Mouse (Mus musculus) granulocyte monocyte progenitor cell, adult 5-6 weeks (primary cell): Measurements from ENCODE around the gene Chd9. TPM values are rescaled to one million over a fixed set of nuclear protein-coding genes. Genes with fewer than 3 reads are reported as not detected.
A peak's percentile ranks its signal among the peaks of the same experiment; 100 is the strongest.

Experiments
- ATAC-seq: replicated peaks from 2 replicates; pipeline ENCODE4 v1.8.0; 2016; ENCODE audit warnings: mild to moderate bottlenecking, moderate TSS enrichment, inconsistent platforms; ENCODE audit not compliant: poor library complexity, severe bottlenecking
- total RNA-seq, 2 experiments: library from RNA; stranded (forward) in 1 of 2; stranded (reverse) in 1 of 2; fragments of 200-712, 200-1000 nt in 1 of 2; fragments of >200 nt in 1 of 2; fragmentation: Nextera tagmentation in 1 of 2; gene quantifications; 2 replicates each; pipeline ENCODE4 v1.2.3; 2014 to 2017

The Chd9 gene
- total RNA-seq, 2 experiments from 2014 or later: 55.7 to 162 TPM

DNA sequence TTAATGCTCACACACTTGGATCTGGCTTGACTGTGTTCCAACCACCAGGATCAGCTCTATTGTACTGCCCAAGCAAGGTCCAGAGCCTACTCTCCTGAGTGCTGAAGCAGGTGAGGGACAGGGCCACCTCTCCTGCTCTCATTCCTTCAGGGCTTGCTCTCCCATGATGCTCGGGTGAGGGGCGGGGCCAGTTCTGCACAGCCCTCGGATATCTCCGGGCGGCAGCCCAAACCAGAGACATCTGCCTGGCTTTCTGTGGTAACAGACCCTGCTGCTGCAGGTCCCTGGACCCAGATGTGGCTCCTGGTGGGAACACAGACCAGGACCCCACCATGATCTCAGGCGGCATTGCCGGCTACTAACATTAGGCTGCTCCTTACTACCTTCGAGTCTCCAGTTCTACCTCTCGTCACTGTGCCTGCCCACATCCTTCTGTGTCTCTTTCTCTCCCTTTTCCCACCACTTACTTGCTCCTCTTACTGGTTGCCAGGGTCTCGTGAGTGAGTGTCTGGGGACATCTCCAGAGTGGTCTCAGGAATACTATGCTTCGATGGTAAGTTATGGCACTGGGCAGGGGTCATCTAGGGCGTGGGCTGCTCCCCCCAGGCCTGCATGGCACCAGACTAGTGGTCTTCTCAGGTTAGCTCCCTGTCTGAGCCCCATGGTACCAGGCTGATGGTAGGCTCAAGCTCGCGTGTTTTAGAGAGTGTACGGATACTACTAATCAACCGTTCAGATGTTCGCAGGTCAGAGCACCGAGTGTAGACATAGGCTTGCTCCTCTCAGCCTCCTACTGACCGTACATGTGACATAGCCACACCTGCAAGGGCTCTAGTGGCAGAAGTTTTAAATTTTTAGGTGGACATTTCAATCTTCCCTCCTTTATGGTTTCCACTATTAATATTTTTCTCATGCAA is 232.7 kb downstream of the Chd9 start:
- peak; percentile 34; the same call in 1 of the 2 replicates for ATAC-seq

DNA sequence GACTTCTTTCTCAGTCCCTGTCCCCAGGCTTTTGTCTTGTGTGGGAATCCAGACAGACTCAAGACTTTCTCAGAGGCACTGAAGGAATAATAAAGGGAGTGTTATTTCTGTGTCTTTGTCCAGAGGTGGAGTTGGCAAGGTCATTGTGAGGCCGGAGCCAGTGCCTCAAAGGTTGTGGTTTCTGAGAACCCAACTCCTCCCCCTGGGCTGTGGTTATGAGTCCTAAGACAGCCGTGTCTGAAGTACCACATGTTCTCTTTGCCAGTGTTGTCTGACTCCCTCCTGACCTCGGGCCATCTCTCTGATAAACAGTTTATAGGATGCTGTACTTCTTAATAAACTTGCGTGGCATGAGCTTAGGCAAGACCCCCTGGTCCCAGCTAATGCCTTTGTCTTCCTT is 237.0 kb downstream of the Chd9 start:
- peak; percentile 48 for ATAC-seq

DNA sequence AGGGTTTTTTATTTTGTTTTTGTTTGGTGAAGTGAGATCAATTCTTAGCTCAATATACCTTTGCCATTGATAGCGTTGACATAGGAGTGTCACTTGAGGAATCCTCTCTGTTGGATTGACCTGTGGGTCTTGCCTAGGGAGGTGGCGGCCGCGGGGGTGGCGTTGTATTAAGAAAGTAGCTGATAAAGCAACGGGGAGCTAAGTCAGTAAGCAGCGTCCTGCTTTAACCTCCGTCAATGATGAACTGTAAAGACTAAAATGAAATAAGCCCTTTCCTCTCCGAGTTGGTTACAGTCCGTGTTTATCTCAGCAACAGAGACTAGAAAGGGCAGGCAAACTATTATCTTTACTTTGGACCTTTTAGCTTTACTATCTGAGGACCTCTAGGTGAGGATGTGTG is 241.3 kb downstream of the Chd9 start:
- ATAC-seq: no peak

DNA sequence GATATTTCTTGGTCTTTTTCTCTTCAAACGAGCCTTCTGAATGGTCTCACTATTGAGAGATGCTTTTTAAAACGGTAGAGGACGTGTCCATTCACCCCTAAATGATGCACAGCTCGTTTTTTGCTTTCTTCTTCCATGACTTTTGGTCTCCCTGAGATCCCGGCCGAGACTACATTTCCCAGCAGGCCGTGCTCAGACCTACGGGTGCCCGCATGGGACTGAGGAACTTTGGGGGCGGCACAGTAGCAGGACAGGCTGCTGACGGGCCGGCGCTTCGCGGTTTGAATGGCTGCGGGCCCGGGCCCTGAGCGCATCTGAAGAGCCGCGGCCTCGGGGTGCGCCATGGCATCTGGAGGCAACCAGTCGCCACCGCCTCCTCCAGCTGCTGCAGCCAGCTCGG is 241.7 kb downstream of the Chd9 start, which contains the start of gene Rbl2:
Gene Rbl2 (plus strand): TSS at position 224 of the 400 bp plus-strand sequence.
- ATAC-seq: peak; percentile 87

DNA sequence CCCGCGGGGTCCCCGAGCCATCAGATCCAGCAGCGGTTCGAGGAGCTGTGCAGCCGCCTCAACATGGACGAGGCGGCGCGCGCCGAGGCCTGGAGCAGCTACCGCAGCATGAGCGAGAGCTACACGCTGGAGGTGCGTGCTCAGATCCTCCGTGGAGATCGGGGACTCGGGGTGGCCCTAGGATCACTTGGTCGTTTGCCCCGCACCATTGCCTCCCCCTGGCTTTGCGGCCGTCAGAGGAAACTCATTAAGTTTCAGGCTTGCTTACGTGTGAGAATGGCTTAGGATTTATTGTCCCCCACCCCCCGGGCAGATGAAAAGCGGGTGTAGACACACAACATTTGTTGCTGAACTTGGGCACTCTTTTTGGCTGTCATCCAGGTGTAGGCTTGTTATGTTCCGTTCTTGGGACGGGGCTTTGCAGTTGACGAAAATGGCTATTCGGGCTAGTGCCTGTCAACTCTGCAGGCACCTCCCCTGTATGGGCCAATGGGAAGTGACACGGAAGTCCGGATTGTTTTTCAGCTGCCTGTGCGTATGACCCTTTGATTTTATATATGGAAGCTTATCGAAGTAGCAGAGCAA is 242.2 kb downstream of the Chd9 start:
- ATAC-seq: peak; percentile 85

DNA sequence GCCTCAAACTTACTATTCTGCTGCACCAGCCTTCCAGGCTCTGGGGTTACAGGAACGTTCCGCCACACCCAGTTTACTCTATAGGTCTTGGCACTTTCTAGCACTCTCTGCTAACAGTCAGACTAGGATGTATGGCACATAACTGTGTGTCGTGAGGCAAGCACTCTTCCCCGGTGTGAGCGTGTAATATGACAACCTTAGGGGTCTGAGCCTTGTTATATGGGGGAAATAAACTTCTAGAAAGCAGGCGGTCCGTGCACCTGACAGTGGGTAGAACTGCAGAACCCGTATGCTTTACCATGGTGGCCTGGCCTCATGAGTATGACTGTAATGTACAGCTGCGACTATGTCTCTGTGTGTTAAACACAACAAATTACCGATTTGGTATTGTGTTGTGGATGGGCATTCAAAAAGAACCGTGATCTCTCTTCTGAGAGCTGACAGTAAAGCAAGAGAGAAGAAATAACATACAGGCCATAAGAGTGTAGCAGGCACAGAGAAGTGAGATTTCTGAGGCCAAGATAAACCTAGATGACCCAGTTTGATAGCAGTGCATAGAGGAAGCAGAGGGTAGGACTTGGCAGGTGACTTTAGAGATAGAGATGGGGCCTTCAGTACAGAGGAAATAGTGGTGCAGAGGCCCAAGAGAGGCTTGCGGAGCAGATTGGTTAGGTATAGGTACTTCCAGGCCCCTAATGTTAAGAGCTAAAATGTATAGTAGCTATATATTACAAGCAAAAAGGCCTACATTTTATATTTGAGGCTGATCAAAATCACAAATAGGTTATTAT is 249.1 kb downstream of the Chd9 start:
- ATAC-seq: no peak; the same call in 1 of the 2 replicates

DNA sequence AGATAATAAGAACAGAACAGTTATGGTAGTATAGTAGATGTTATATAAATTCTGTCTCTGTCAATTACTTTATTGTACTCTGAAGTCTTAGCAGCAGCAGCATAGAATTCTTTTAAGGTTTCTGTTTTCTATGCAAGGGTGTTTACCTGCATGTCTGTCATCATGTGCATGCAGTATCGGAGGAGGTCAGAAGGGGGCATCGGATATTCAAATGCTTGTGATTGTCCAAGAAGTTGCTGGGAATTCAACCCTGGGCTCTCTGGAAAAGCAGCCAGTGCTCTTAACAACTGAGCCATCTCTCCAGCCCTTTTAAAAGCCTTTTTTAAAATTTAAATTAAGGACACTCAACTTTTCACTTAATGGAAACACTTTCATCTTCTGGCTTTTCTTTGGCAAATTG is 251.5 kb downstream of the Chd9 start:
- ATAC-seq: no peak

DNA sequence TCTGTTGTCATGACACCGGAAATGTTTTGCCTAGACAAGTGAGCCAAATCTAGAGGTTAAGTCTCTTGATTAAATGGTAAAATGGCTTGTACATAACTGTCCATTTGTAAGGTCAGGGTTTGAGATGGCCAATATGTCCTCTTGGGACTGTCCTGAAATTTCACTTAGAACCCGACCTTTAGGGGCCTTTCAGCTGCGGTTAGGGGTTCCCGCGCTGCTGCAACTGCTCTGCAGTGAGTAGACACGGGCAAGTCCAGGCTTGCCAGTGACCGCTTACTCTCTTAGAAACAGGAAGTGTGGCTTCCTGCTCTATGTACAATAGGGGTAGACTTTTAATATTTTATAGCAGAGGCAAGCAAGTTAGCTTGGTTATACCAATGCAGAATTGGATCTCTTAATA is 253.8 kb downstream of the Chd9 start:
- ATAC-seq: peak; percentile 92

DNA sequence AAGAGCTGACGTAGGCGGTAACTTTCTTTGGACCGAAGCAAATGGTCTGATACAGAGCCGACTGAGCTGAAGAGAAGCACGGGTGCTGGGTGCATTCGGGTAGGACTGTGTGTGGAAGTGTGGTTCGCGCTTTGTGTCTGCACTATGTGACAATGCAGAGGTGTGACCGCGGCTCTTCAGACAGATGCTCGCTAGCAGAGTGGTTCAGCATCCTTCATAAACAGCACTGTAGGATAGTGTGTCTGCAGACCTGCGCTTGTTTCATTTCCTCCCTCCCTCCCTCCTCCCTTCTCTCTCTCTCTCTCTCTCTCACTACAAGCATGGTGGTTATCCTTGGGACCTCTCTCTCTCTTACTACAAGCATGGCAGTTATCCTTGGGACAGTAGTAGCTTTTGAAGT is 254.3 kb downstream of the Chd9 start:
- ATAC-seq: peak; percentile 54

DNA sequence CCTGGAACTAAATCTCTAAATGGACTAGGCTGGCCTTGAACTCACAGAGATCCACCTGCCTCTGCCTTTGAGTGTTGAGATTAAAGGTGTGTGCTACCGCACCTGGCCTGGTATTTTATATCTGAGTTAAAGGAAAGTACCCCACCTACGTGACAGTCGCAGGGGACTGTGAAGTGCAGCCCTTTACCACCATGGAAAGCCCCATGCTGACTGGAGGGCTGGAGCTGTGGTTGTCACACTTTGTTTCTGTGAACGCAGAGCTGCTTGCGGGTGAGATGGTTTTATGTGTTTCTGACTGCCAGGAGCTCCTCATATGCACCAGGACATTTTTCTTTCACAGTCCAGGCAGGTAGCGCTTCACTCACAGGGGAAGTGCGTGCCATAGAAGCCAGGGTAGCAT is 260.3 kb downstream of the Chd9 start:
- ATAC-seq: no peak

DNA sequence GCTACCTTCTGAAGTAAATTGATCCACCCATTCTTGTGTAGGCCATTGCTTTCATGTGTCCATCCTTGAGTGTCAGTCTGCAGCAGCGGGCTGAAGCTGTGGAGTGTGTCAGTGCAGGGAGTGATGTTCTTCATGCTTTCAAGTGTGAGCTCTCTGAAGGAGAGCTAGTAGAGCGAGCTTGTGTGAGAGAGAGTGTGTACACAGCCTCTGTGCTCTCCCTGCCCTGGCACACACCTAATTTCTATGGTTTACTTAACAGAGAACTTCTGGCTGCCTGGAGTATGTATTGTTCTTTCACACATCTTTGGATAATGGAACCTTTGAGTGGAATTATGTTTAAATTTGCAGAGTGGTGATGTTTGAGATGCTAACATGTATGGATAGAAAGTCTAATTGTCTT is 261.4 kb downstream of the Chd9 start:
- ATAC-seq: no peak

DNA sequence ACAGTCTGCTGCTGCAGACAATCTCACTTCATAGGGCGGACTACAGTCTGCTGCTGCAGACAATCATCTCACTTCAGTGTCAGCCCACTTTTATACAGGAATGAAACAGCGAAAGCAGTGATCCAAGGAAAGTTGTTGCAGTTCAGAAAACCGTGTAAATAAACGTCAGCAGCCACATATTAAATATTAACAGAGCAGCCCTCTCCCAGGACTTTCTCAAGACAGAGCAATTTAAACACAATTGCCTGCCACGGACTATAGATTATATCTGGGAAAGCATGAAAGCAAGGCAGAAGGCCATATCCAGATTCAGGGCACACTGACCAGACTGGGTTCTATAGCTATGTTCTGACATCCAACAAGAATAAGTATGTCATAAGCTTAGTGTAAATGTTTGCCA is 266.0 kb downstream of the Chd9 start:
- ATAC-seq: no peak

DNA sequence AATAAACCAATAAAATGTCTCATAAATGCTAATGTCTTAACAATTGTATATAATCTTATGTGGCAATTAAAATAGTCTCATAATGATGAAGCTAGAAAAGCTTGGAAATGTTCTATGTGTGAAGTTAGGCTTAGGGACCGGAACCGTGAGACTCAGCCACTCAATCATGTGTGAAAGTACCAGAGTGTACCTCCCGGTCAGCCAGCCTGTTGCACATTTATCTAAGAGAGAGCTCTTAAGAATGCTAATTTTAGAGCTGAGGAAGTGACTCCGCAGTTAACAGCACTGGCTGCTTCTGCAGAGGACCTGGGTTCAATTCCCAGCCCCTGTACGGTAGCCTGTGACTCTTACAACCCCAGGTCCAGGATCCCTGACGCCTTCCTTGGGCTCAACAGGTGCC is 270.0 kb downstream of the Chd9 start:
- ATAC-seq: no peak

Other genes starting within 250 kb of the Chd9 start
- not detected in 2 replicates for gene Gm19935, start 11.0 kb upstream of the Chd9 start, total RNA-seq (2014; fragmentation: Nextera tagmentation)
- not detected in 2 replicates for gene Gm19935, start 11.0 kb upstream of the Chd9 start, total RNA-seq (2017)
- 29.3 and 58.5 TPM in 2 replicates for gene Rbl2, start 241.7 kb downstream of the Chd9 start, total RNA-seq (2014; fragmentation: Nextera tagmentation)
- gene Rbl2, start 241.7 kb downstream of the Chd9 start, total RNA-seq (2017): 49.2 and 60.7 TPM in 2 replicates